Mouse (Mus musculus) forebrain, embryonic 13.5 days (tissue): ENCODE data around the gene Zfp872. TPM values are rescaled to one million over a fixed set of nuclear protein-coding genes. Genes with fewer than 3 reads are reported as not detected.

ENCODE experiments used
- ATAC-seq: fragments of 200-750 bp; cut with Nextera tagmentation; 2 replicates; pipeline ENCODE4 v1.8.0; 2017
- H3K27ac ChIP-seq: fragments of 300-500 bp; sonication (generic); 2 replicates; pipeline ENCODE4 v1.5.1; 2015; ENCODE audit warnings: inconsistent platforms, mild to moderate bottlenecking, moderate library complexity
- H3K27me3 ChIP-seq: fragments of 300-500 bp; sonication (generic); 2 replicates; pipeline ENCODE4 v1.6.1; 2015; ENCODE audit warnings: mild to moderate bottlenecking, inconsistent platforms
- H3K36me3 ChIP-seq: fragments of 300-500 bp; sonication (generic); 2 replicates; pipeline ENCODE4 v1.6.1; 2015; ENCODE audit warnings: mild to moderate bottlenecking, inconsistent platforms; ENCODE audit not compliant: poor library complexity, severe bottlenecking
- H3K4me1 ChIP-seq: fragments of 300-500 bp; sonication (generic); 2 replicates; pipeline ENCODE4 v1.6.1; 2015; ENCODE audit warnings: inconsistent platforms
- H3K4me2 ChIP-seq: fragments of 300-500 bp; sonication (generic); 2 replicates; pipeline ENCODE4 v1.6.1; 2015; ENCODE audit warnings: inconsistent platforms, mild to moderate bottlenecking, moderate library complexity
- H3K4me3 ChIP-seq: fragments of 300-500 bp; sonication (generic); 2 replicates; pipeline ENCODE4 v1.5.1; 2015; ENCODE audit warnings: mild to moderate bottlenecking, inconsistent platforms
- H3K9ac ChIP-seq: fragments of 300-500 bp; sonication (generic); 2 replicates; pipeline ENCODE4 v1.6.1; 2015; ENCODE audit warnings: mild to moderate bottlenecking, inconsistent platforms
- H3K9me3 ChIP-seq: fragments of 300-500 bp; sonication (generic); replicated peaks from 2 replicates; pipeline ENCODE4 v1.6.1; 2016; ENCODE audit warnings: inconsistent platforms
- WGBS: fragments of 180-500 bp; shearing (Covaris S2); methylation state at CpG from one replicate; pipeline ENCODE4 v1.1.7; 2015; 5-methylcytosine and 5-hydroxymethylcytosine counted together
- polyA plus RNA-seq: library from polyadenylated mRNA; unstranded; fragments of >200 nt; fragmentation: Nextera tagmentation; extraction: Ambion mirVana; gene quantifications from 2 replicates; pipeline ENCODE4 v1.2.1, GENCODE M21; 2015

Gene Zfp872
- polyA plus RNA-seq, 1 experiment from 2014 or later = 0.13 TPM

GRCm38 (mm10) chr9:22230061-22230460 lies 42.2 kb downstream of the Zfp872 start:
- WGBS = 89% methylated on average over 3 of the region's 3 CpGs

GRCm38 (mm10) chr9:22230556-22230955 lies 42.7 kb downstream of the Zfp872 start:
- ATAC-seq = no peak
- Histone ChIP-seq H3K4me3 (no peak overlapping the region), H3K27ac (no peak overlapping the region), H3K27me3 (no peaks in the 10 kb centered on the region), H3K36me3 (peaks cover 6% of the 10 kb centered on the region; the same call in 1 of the 2 replicates), H3K9ac (no peak overlapping the region), H3K4me1 (peaks cover 3% of the 10 kb centered on the region; the same call in 1 of the 2 replicates), H3K4me2 (no peak overlapping the region), H3K9me3 (no peaks in the 10 kb centered on the region)

More at GRCm38 (mm10) chr9:22230061-22230460, 42.2 kb downstream of the Zfp872 start:
- ATAC-seq = no peak
- Histone ChIP-seq H3K27me3 (no peaks in the 10 kb centered on the region), H3K36me3 (peaks cover 1% of the 10 kb centered on the region; the same call in 1 of the 2 replicates), H3K4me2 (no peak overlapping the region), H3K27ac (no peak overlapping the region), H3K9me3 (no peaks in the 10 kb centered on the region), H3K9ac (no peak overlapping the region), H3K4me3 (no peak overlapping the region), H3K4me1 (peaks cover 3% of the 10 kb centered on the region; the same call in 1 of the 2 replicates)

- H3K4me1 ChIP-seq = no peaks in the 10 kb centered on the region
- no peaks in the 10 kb centered on the region for H3K27me3 ChIP-seq
- no peak overlapping the region for H3K4me3 ChIP-seq
- no peak for ATAC-seq
- H3K27ac ChIP-seq = no peak overlapping the region
- WGBS = 92% methylated on average over 4 of the region's 4 CpGs
- no peak overlapping the region for H3K9ac ChIP-seq
- no peaks in the 10 kb centered on the region for H3K9me3 ChIP-seq
- H3K36me3 ChIP-seq = peaks cover 80% of the 10 kb centered on the region
- H3K4me2 ChIP-seq = no peak overlapping the region
Observed at GRCm38 (mm10) chr9:22240001-22240400, 52.1 kb downstream of the Zfp872 start.

GRCm38 (mm10) chr9:22244242-22244641 lies 56.4 kb downstream of the Zfp872 start:
- Histone ChIP-seq H3K27me3 (no peaks in the 10 kb centered on the region), H3K4me1 (no peaks in the 10 kb centered on the region)

More at GRCm38 (mm10) chr9:22244242-22244641, 56.4 kb downstream of the Zfp872 start:
- H3K4me3 ChIP-seq = no peak overlapping the region
- H3K36me3 ChIP-seq = peaks cover 86% of the 10 kb centered on the region
- no peak for ATAC-seq
- 97% methylated on average over 2 of the region's 2 CpGs for WGBS
- no peak overlapping the region for H3K4me2 ChIP-seq
- H3K9ac ChIP-seq = no peak overlapping the region
- no peak overlapping the region for H3K27ac ChIP-seq
- H3K9me3 ChIP-seq = peaks cover 20% of the 10 kb centered on the region

Other genes with a start within 250 kb of the Zfp872 start
- gene Swsap1, start 232.3 kb upstream of the Zfp872 start, polyA plus RNA-seq = 8.6 and 12.1 TPM in 2 replicates
- gene Epor, start 224.6 kb upstream of the Zfp872 start, polyA plus RNA-seq = 0.99 and 1.9 TPM in 2 replicates
- 1.1 and 1.2 TPM in 2 replicates for gene Rgl3, start 198.6 kb upstream of the Zfp872 start, polyA plus RNA-seq
- gene Ccdc151, start 185.5 kb upstream of the Zfp872 start, polyA plus RNA-seq = 4.0 and 4.6 TPM in 2 replicates
- gene Prkcsh, start 185.3 kb upstream of the Zfp872 start, polyA plus RNA-seq = 84.2 and 89.6 TPM in 2 replicates
- 63.7 and 66.4 TPM in 2 replicates for gene Elavl3, start 136.1 kb upstream of the Zfp872 start, polyA plus RNA-seq
- gene Gm49318, start 116.8 kb upstream of the Zfp872 start, polyA plus RNA-seq = not detected in 2 replicates
- 17.1 and 18.9 TPM in 2 replicates for gene Zfp653, start 116.7 kb upstream of the Zfp872 start, polyA plus RNA-seq
- 47.7 and 51.5 TPM in 2 replicates for gene Ecsit, start 102.7 kb upstream of the Zfp872 start, polyA plus RNA-seq
- gene Cnn1, start 88.9 kb upstream of the Zfp872 start, polyA plus RNA-seq = 1.8 and 2.2 TPM in 2 replicates
- 206 and 210 TPM in 2 replicates for gene Elof1, start 70.9 kb upstream of the Zfp872 start, polyA plus RNA-seq
- gene Acp5, start 52.4 kb upstream of the Zfp872 start, polyA plus RNA-seq = 0.81 and 1.2 TPM in 2 replicates
- 79.3 and 87.5 TPM in 2 replicates for gene Pigyl, start 31.2 kb upstream of the Zfp872 start, polyA plus RNA-seq
- 9.3 and 11.0 TPM in 2 replicates for gene Zfp809, start 37.6 kb downstream of the Zfp872 start, polyA plus RNA-seq
- gene Zfp599, start 71.8 kb downstream of the Zfp872 start, polyA plus RNA-seq = 10.4 and 10.7 TPM in 2 replicates
- gene Zfp810, start 119.6 kb downstream of the Zfp872 start, polyA plus RNA-seq = 32.9 and 33.8 TPM in 2 replicates
- 22.7 and 23.1 TPM in 2 replicates for gene Anln, start 201.1 kb downstream of the Zfp872 start, polyA plus RNA-seq
- 8.6 and 9.8 TPM in 2 replicates for gene 9530077C05Rik, start 223.4 kb downstream of the Zfp872 start, polyA plus RNA-seq